Mouse (Mus musculus): ENCODE results near the gene Gnptab.

DNA sequence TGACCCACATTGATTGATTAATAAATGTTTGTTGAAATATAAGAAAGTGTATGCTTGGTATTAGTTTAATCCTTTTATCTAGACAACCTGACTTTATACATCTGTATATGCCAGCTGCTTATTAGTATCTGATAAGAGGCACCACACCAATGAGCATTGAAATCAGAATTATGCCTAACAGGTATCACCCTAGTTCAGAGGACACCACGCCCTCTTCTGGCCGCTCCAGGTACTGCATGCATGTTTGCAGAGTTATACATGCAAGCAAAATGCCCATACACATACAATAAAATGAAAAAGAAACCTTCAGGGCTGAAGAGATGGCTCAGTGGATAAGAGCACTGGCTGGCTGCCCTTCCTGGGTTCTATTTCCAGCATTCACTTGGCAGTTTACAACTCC is 7.1 kb upstream of the Gnptab start:
- TF ChIP-seq CTCF (IDR thresholded peaks at IDR 0.05; ENCODE audit: borderline replicate concordance, control insufficient read depth, extremely low read depth, insufficient read depth, low read length, poor library complexity) (no peak), POLR2A (IDR thresholded peaks at IDR 0.05; ENCODE audit: control insufficient read depth, extremely low read depth, insufficient read depth, low read length, poor library complexity) (no peak)
